Mouse (Mus musculus): Measurements from ENCODE around the gene Tmc8.
"Not testable (repeated sequence)": the region's sequence is repeated elsewhere in the genome, so short reads cannot be mapped to it uniquely, and the experiment has no call there.

Tmc8 gene

GRCm38 (mm10) chr11:117797511-117798159 is 15.8 kb downstream of the Tmc8 start, which contains the start of gene 6030468B19Rik:
Gene 6030468B19Rik (plus strand): TSS chr11:117797660.
- DNase-seq (ENCODE audit: low spot score) = no peak

GRCm38 (mm10) chr11:117798160-117798541 is 16.3 kb downstream of the Tmc8 start:
- DNase-seq (ENCODE audit: low spot score) = no peak

GRCm38 (mm10) chr11:117799174-117799573 is 17.3 kb downstream of the Tmc8 start:
- no peak for DNase-seq (ENCODE audit: low spot score)

GRCm38 (mm10) chr11:117800038-117800437 is 18.2 kb downstream of the Tmc8 start:
- DNase-seq (ENCODE audit: low spot score) = no peak

- no peak for DNase-seq (ENCODE audit: low spot score)
Measured at GRCm38 (mm10) chr11:117801650-117802049, 19.8 kb downstream of the Tmc8 start.

GRCm38 (mm10) chr11:117803166-117803688 is 21.4 kb downstream of the Tmc8 start:
- no peak for DNase-seq (ENCODE audit: low spot score)

GRCm38 (mm10) chr11:117806781-117807180 is 24.9 kb downstream of the Tmc8 start:
- no peak for DNase-seq (ENCODE audit: low spot score)

- DNase-seq (ENCODE audit: low spot score) = no peak
Measured at GRCm38 (mm10) chr11:117809407-117810311, 27.8 kb downstream of the Tmc8 start, which contains the start of the genes Gm20708 and Syngr2. Gene Gm20708 (plus strand): TSS chr11:117809668. Gene Syngr2 (plus strand): TSS chr11:117809668.

GRCm38 (mm10) chr11:117810401-117811046 is 28.6 kb downstream of the Tmc8 start:
- DNase-seq (ENCODE audit: low spot score) = peak; percentile 57

- no peak for DNase-seq (ENCODE audit: low spot score)
Measured at GRCm38 (mm10) chr11:117813867-117814266, 32.0 kb downstream of the Tmc8 start.

GRCm38 (mm10) chr11:117814704-117815366 is 33.0 kb downstream of the Tmc8 start:
- DNase-seq (ENCODE audit: low spot score) = no peak

- DNase-seq (ENCODE audit: low spot score) = not testable (repeated sequence)
Measured at GRCm38 (mm10) chr11:117815850-117816249, 34.0 kb downstream of the Tmc8 start.

- no peak for DNase-seq (ENCODE audit: low spot score)
Measured at GRCm38 (mm10) chr11:117816389-117816996, 34.6 kb downstream of the Tmc8 start.

GRCm38 (mm10) chr11:117819095-117819494 is 37.2 kb downstream of the Tmc8 start:
- no peak for DNase-seq (ENCODE audit: low spot score)

- DNase-seq (ENCODE audit: low spot score) = no peak
Measured at GRCm38 (mm10) chr11:117820173-117820572, 38.3 kb downstream of the Tmc8 start.

GRCm38 (mm10) chr11:117821868-117822267 is 40.0 kb downstream of the Tmc8 start:
- no peak for DNase-seq (ENCODE audit: low spot score)

GRCm38 (mm10) chr11:117822728-117823241 is 40.9 kb downstream of the Tmc8 start:
- no peak for DNase-seq (ENCODE audit: low spot score)

GRCm38 (mm10) chr11:117823411-117823810 is 41.5 kb downstream of the Tmc8 start:
- DNase-seq (ENCODE audit: low spot score) = no peak

- no peak for DNase-seq (ENCODE audit: low spot score)
Measured at GRCm38 (mm10) chr11:117824060-117824969, 42.4 kb downstream of the Tmc8 start.

All from urinary bladder, postnatal 10 days (tissue).